Mouse (Mus musculus) small intestine, adult 2 months (tissue): ENCODE results near the gene Nxf1. TPM values are rescaled to one million over a fixed set of nuclear protein-coding genes. Genes with fewer than 3 reads are reported as not detected.
"Not testable (repeated sequence)": the region's sequence is repeated elsewhere in the genome, so short reads cannot be mapped to it uniquely, and the experiment has no call there.

Experiments used
- H3K27ac ChIP-seq: fragments of 200-500 bp; 2 replicates; pipeline ENCODE4 v1.5.1; 2012; ENCODE audit warnings: low read depth, low read length, control low read depth, inconsistent platforms; ENCODE audit not compliant: insufficient read depth
- H3K27me3 ChIP-seq: fragments of 200-500 bp; 2 replicates; pipeline ENCODE4 v1.6.1; 2012; ENCODE audit warnings: mild to moderate bottlenecking, moderate library complexity, low read length, inconsistent platforms; ENCODE audit not compliant: control insufficient read depth, insufficient read depth
- H3K36me3 ChIP-seq: fragments of 200-500 bp; 2 replicates; pipeline ENCODE4 v1.6.1; 2012; ENCODE audit warnings: mild to moderate bottlenecking, low read length, control low read depth, inconsistent platforms; ENCODE audit not compliant: control insufficient read depth, insufficient read depth
- H3K4me1 ChIP-seq: fragments of 200-500 bp; 2 replicates; pipeline ENCODE4 v1.6.1; 2012; ENCODE audit warnings: low read length, inconsistent platforms, mixed read lengths; ENCODE audit not compliant: control insufficient read depth, insufficient read depth, insufficient read length
- H3K4me3 ChIP-seq: fragments of 200-500 bp; 2 replicates; pipeline ENCODE4 v1.5.1; 2012; ENCODE audit warnings: low read depth, mild to moderate bottlenecking, control low read depth, inconsistent platforms, low read length, moderate library complexity
- CTCF ChIP-seq: fragments of 200-500 bp; IDR thresholded peaks from 2 replicates; pipeline ENCODE4 v1.5.1; 2012; ENCODE audit warnings: low read depth, mild to moderate bottlenecking, control low read depth, inconsistent platforms, low read length, moderate library complexity, mixed read lengths; ENCODE audit not compliant: insufficient replicate concordance, insufficient read length; ENCODE audit errors: extremely low read depth
- POLR2A ChIP-seq: fragments of 200-500 bp; IDR thresholded peaks from 2 replicates; pipeline ENCODE4 v1.6.1; 2012; ENCODE audit warnings: low read depth, mild to moderate bottlenecking, control low read depth, inconsistent platforms, low read length, moderate library complexity
- WGBS: fragments of 180-500 bp; shearing (Covaris S2); methylation state at CpG from one replicate; pipeline ENCODE4 v1.1.7; 2018; 5-methylcytosine and 5-hydroxymethylcytosine counted together
- polyA plus RNA-seq: library from polyadenylated mRNA; depleted of rRNA; stranded (reverse); fragments of >200 nt; gene quantifications from 2 replicates; pipeline ENCODE4 v1.2.3, GENCODE M21; 2012

Gene Nxf1
- polyA plus RNA-seq, 1 experiment = 25.4 TPM

DNA sequence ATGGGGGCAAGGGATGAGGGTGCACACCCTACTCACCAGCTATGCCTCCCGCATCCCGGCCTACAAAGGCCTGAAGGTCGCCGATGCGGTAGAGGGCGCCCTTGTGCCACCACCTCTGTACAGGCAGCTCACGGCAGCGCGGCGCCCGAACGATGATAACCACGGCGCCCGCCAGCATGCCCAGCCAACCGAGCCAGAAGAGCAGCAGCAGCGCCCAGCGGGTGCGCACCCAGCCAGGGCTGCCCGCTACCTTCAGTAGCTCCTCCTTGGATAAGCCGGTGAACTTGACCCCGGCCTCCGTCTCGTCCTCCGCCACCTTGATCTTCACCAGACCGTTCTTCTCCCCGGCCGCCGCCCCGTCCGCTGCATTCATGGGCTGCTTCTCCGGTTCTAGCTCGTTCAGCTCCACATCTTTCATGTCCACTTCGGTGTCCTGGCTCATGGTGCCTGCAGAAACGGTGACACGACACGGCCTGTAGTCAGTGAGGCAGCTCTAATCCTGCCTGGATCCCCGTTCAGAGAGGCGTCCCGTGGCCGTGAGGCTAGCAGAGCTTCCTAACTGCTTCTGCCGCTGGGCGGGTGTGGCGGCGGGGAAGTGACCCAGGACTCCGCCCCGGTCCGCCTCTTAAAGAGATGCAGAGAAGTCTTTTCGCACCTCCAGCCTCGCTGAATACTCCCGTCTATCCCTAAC is 43.4 kb upstream of the Nxf1 start:
- peaks cover 32% of the 10 kb centered on the region; the same call in 1 of the 2 replicates for H3K4me1 ChIP-seq
- WGBS = under 1% methylated on average over 51 of the region's 51 CpGs

DNA sequence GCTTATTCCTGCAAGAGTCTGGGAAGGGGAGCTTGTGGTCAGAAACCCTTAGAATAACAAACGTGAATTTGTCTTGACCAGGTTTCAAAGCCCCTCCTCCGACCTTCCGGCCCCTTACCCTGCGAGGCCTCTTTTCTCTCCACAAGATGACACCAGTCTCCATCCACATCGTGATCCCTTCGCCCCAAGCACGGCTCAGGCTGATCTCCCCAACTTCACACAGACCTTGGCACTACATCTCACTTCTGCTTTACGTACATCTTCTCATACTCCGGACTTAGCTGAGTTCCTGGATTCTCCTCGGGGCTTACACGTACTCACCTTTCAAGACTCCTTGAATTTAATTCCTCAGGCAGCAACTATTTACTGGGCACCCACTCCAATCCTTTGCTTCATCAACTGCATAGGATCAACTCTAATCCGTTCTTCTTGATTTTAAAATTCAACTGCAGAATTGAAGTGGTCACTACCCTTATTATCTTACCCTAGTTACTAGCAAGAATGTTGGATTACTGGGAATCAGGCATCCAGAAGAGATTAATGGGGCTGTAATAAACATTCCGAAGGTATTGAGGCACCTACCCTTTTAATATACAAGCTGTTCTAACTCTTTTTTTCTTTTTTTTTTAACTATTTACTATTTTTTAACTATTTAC is 42.7 kb upstream of the Nxf1 start:
- Histone ChIP-seq H3K4me3 (peak overlapping the region; percentile 69), H3K36me3 (peaks cover 26% of the 10 kb centered on the region), H3K27me3 (no peaks in the 10 kb centered on the region), H3K4me1 (peaks cover 32% of the 10 kb centered on the region; the same call in 1 of the 2 replicates), H3K27ac (peak overlapping the region; percentile 84)
- WGBS = 12% methylated on average over 13 of the region's 13 CpGs
- TF ChIP-seq POLR2A (no peak), CTCF (no peak)

More for the DNA sequence above, 43.4 kb upstream of the Nxf1 start:
- peak; percentile 99 for TF ChIP-seq POLR2A
- TF ChIP-seq CTCF = peak; percentile 61
- H3K4me3 ChIP-seq = peak overlapping the region; percentile 69
- peaks cover 33% of the 10 kb centered on the region for H3K36me3 ChIP-seq
- H3K27me3 ChIP-seq = no peaks in the 10 kb centered on the region
- H3K27ac ChIP-seq = peak overlapping the region; percentile 84

DNA sequence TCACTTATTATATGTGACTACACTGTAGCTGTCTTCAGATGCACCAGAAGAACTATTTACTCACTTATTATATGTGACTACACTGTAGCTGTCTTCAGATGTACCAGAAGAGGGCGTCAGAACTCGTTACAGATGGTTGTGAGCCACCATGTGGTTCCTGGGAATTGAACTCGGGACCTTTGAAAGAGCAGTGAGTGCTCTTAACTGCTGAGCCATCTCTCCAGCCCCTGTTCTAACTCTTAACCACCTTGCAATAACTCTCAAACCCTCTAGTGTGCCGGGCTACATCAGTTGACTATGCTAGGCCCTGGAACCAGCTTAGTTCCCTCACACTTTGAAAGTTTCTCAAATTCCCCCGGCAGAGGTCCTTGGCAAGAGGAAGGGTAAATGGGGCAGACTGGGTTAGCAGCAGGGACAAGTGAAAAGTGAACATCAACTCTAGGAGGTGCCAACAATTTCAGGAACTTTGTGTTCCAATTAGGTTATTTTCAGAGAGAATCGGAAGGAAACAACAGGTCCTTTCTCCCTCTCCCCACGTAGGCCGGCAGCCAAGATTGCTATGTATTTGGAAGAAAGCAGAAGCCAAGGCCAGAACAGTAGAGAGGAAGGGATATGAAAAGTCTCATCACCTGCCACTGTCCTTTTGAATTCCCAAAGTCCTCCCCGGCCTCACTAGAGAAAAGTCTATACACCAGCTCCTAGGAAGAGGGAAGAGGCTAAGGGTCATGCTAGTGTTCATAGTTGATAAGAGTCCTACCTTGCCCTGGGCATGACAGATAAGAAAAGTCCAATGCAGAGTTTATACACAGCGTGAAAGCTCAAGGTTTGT is 42.0 kb upstream of the Nxf1 start:
- 52% methylated on average over 10 of the region's 10 CpGs for WGBS
- Histone ChIP-seq H3K27me3 (no peaks in the 10 kb centered on the region), H3K4me1 (peaks cover 28% of the 10 kb centered on the region; the same call in 1 of the 2 replicates), H3K4me3 (no peak overlapping the region), H3K27ac (peak overlapping the region; percentile 94), H3K36me3 (peaks cover 18% of the 10 kb centered on the region)
- no peak for TF ChIP-seq CTCF
- no peak for TF ChIP-seq POLR2A

DNA sequence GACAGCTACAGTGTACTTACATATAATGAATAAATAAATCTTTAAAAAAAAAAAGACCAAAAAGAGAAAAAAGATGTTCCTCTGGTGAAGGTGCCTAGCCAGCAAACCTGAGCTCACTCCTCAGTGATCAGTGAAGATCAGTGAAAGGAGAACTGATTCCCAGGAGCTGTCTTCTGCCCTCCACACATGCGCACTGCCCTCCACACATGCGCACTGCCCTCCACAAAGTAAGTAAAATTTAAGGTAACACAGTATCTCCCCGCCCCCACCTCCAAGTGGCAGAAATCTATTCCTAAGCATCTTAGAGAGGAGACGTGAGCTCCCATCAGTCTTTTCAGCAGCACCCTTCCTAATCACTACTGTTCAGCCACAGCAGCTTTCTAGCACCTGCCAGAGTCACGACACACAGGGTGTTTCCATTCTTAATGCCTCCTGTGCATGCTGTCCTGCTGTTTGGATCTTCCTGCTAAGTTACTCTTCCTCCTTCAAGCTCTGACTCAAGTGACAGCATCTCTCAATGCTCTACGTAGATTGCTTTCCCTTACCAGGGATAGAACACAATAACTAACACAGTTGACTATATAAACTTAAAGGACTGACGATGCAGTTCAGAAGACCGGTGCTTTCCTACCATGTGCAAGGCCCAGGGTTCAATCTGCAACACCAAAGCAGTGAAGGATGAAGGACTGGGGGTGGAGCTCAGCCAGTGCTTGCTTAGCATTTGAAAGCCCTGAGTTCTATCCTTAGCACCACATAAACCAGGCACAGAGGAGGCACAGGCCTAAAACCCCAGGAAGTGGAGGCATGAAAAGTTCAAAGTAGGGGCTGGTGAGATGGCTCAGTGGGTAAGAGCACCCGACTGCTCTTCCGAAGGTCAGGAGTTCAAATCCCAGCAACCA is 40.8 kb upstream of the Nxf1 start:
- Histone ChIP-seq H3K36me3 (peaks cover 7% of the 10 kb centered on the region; the same call in 1 of the 2 replicates), H3K4me3 (no peak overlapping the region), H3K4me1 (peaks cover 22% of the 10 kb centered on the region; the same call in 1 of the 2 replicates), H3K27ac (peak overlapping the region; percentile 94), H3K27me3 (no peaks in the 10 kb centered on the region)
- 89% methylated on average over 10 of the region's 10 CpGs for WGBS
- TF ChIP-seq CTCF (no peak), POLR2A (no peak)

DNA sequence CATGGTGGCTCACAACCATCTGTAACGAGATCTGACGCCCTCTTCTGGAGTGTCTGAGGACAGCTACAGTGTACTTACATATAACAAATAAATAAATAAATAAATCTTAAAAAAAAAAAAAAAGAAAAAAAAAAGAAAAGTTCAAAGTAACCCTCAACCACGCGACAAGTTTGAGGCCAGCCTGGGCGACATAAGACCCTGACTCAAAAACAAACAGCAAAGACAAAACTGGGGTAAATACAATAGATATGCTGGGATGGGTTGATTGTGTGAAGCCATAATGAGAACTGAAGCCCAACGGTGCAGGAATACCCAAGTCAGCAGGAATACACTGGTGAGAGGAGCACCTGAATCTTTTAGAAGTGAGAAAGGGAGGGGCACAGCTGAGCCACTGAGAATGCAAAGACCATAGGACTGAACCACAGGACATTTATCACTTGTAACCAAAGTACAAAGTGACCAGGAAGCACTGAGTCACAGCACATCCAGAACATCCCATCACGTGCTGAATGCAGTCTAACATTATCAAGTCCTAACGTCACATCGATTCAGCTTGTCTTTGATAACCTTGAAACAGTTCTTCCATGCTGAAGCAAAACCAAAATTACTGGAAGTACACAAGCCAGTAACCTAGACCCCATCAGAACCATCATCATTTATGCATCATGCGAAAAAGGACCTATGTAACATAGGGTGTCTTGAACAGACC is 40.0 kb upstream of the Nxf1 start:
- Histone ChIP-seq H3K4me3 (no peak overlapping the region), H3K36me3 (peaks cover 2% of the 10 kb centered on the region; the same call in 1 of the 2 replicates), H3K27me3 (no peaks in the 10 kb centered on the region), H3K27ac (peak overlapping the region; percentile 94), H3K4me1 (peaks cover 19% of the 10 kb centered on the region; the same call in 1 of the 2 replicates)
- WGBS = 67% methylated on average over 9 of the region's 10 CpGs
- TF ChIP-seq CTCF (no peak), POLR2A (no peak)

DNA sequence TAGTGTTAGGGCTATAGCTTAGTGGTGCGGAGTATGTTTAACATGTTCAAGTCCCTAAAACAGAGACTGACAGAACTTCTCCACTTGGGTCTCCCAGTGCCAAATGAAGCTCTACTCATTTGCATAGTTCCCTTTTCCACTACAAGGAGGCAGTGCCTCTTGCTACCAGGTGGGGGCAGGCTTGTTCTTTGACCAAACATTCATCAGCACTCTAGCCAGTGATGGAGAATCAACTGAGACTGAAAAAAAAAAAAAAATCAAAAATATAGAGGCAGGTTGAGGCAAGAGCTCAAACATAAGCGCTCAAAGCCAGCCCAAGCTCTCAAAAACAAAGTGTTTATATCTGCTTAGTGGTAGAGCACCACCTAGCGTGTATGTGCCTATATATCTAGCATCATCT is 38.5 kb upstream of the Nxf1 start:
- Histone ChIP-seq H3K4me1 (peaks cover 19% of the 10 kb centered on the region; the same call in 1 of the 2 replicates), H3K4me3 (no peak overlapping the region), H3K27me3 (no peaks in the 10 kb centered on the region), H3K27ac (no peak overlapping the region), H3K36me3 (no peaks in the 10 kb centered on the region)
- TF ChIP-seq CTCF (peak; percentile 21; the same call in 1 of the 2 replicates), POLR2A (no peak)
- WGBS = 64% methylated on average over 3 of the region's 3 CpGs

DNA sequence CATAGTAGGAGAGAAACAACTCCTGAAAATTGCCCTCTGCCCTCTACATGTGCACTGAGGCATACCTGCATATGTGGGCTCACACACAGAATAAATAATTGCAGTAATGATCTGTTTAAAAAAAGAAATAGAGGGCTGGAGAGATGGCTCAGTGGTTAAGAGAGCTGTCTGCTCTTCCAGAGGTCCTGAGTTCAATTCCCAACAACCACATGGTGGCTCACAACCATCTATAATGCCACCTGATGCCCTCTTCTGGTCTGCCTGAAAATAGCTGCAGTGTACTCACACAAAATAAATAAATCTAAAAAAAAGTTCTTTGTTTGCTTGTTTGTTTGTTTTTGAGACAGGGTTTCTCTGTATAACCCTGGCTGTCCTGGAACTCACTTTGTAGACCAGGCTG is 37.8 kb upstream of the Nxf1 start:
- H3K36me3 ChIP-seq, H3K4me3 ChIP-seq, H3K27me3 ChIP-seq: not testable (repeated sequence)

More for the DNA sequence above, 37.8 kb upstream of the Nxf1 start:
- peaks cover 19% of the 10 kb centered on the region; the same call in 1 of the 2 replicates for H3K4me1 ChIP-seq
- not testable (repeated sequence) for H3K27ac ChIP-seq
